8 mouse cellular contexts compared by ENCODE assay signal in the genomic region with DNA sequence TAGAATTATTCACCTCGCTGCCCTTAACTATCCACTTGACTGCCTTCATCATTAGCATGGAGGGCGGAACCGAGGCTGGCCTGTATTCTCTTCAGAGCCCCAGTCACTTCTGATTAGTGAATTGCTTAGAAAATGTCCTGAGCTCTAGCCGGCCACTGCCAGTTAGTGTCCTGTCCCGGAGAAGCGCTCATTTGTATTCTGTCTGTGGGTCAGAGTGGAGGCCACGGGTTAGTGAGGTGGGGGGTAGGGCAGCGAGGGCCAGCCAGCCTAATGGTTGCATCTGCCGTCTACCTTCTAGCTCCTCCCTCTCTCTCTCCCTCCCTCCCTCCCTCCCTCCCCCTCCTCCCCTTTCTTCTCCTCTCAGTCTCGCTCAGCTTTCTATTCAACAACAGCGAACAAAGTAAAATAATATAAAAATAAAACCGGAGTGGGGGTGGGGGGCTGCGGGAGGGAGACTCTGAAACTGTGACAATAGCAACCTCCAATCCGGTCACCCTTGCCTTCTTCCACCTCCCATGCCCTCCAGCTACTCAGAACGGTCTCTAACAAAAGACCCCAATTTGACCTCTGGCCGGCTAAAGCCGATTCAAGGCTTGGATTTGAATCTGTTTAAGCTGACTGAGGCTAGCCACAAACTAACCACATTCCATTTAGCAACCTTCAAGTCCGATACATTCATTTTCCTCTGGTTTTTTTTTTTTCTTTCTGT.
DNase-seq lines count a peak whose midpoint lies in the region; ATAC-seq and TF ChIP-seq lines count a peak whose summit lies in the region.

No protein-coding gene starts in this region.

- 3% methylated on average over 18 of the region's 18 CpGs for WGBS in heart, embryonic 13.5 days
- 5% methylated on average over 18 of the region's 18 CpGs for WGBS in cerebellum, adult 2 months
- whole genome bisulfite sequencing in forebrain, embryonic 15.5 days: under 1% methylated on average over 18 of the region's 18 CpGs
- 2% methylated on average over 18 of the region's 18 CpGs for WGBS in kidney, embryonic 14.5 days
- 4% methylated on average over 18 of the region's 18 CpGs for WGBS in liver, embryonic 14.5 days (ENCODE audit: insufficient replicate concordance)

- H3K9me3 ChIP-seq in heart, embryonic 13.5 days: peaks cover 5% of the 10 kb centered on the region; the same call in 1 of the 2 replicates
- no peaks in the 10 kb centered on the region for H3K9me3 ChIP-seq in forebrain, embryonic 15.5 days
- no peaks in the 10 kb centered on the region for H3K9me3 ChIP-seq in kidney, embryonic 14.5 days (ENCODE audit: control insufficient read depth, low read length)
- H3K9me3 ChIP-seq in liver, embryonic 14.5 days (ENCODE audit: control insufficient read depth, low read length): no peaks in the 10 kb centered on the region

- H3K4me3 ChIP-seq in heart, embryonic 13.5 days: peak overlapping the region; percentile 47
- peak overlapping the region; percentile 34 for H3K4me3 ChIP-seq in cerebellum, adult 2 months (replicated peaks; ENCODE audit: insufficient read depth, low read depth, low read length)
- H3K4me3 ChIP-seq in forebrain, embryonic 15.5 days: peak overlapping the region; percentile 41
- H3K4me3 ChIP-seq in kidney, embryonic 14.5 days (ENCODE audit: low read length): peak overlapping the region; percentile 28
- H3K4me3 ChIP-seq in liver, embryonic 14.5 days (ENCODE audit: insufficient read depth in 1 of 2, low read depth in 2 of 2, low read length in 2 of 2): peak overlapping the region; percentile 41 to 48

- no peaks in the 10 kb centered on the region for H3K27me3 ChIP-seq in heart, embryonic 13.5 days (replicated peaks)
- no peaks in the 10 kb centered on the region for H3K27me3 ChIP-seq in cerebellum, adult 2 months (ENCODE audit: control insufficient read depth, insufficient read depth, low read length)
- H3K27me3 ChIP-seq in forebrain, embryonic 15.5 days: no peaks in the 10 kb centered on the region
- no peaks in the 10 kb centered on the region for H3K27me3 ChIP-seq in kidney, embryonic 14.5 days (ENCODE audit: control insufficient read depth, insufficient read depth, low read length)
- no peaks in the 10 kb centered on the region for H3K27me3 ChIP-seq in liver, embryonic 14.5 days (ENCODE audit: control insufficient read depth, insufficient read depth, low read length)

- peak; percentile 71; the same call in 1 of the 2 replicates for ATAC-seq in heart, embryonic 13.5 days (ENCODE audit: extremely low read depth, insufficient number of reproducible peaks, low FRiP score, low TSS enrichment)
- peak; percentile 79 for ATAC-seq in forebrain, embryonic 15.5 days (replicated peaks)
- peak; percentile 87 for ATAC-seq in kidney, embryonic 14.5 days (ENCODE audit: low FRiP score, low TSS enrichment)
- ATAC-seq in liver, embryonic 14.5 days (ENCODE audit: insufficient read depth): peak; percentile 76

- H3K4me1 ChIP-seq in heart, embryonic 13.5 days: peaks cover 28% of the 10 kb centered on the region
- no peaks in the 10 kb centered on the region for H3K4me1 ChIP-seq in cerebellum, adult 2 months (ENCODE audit: control insufficient read depth, insufficient read depth, low read length)
- H3K4me1 ChIP-seq in forebrain, embryonic 15.5 days: peaks cover 13% of the 10 kb centered on the region
- peaks cover 15% of the 10 kb centered on the region; the same call in 1 of the 2 replicates for H3K4me1 ChIP-seq in kidney, embryonic 14.5 days (ENCODE audit: control insufficient read depth, insufficient read depth, low read length)
- H3K4me1 ChIP-seq in liver, embryonic 14.5 days (replicated peaks; ENCODE audit: control insufficient read depth in 2 of 2, insufficient read depth in 2 of 2, low read length in 1 of 2): peaks cover 6 to 14% of the 10 kb centered on the region in 2 experiments; a peak in 3 of 4 replicates

- no peaks in the 10 kb centered on the region for H3K36me3 ChIP-seq in heart, embryonic 13.5 days
- H3K36me3 ChIP-seq in forebrain, embryonic 15.5 days: no peaks in the 10 kb centered on the region
- H3K36me3 ChIP-seq in kidney, embryonic 14.5 days (ENCODE audit: control insufficient read depth, insufficient read depth, low read length): no peaks in the 10 kb centered on the region
- H3K36me3 ChIP-seq in liver, embryonic 14.5 days (replicated peaks; ENCODE audit: control insufficient read depth, insufficient read depth, low read depth): no peaks in the 10 kb centered on the region

- TF ChIP-seq CTCF in cerebellum, adult 2 months (IDR thresholded peaks at IDR 0.05; ENCODE audit: borderline replicate concordance, insufficient read depth, low read depth, low read length): no peak
- no peak for TF ChIP-seq CTCF in liver, embryonic 14.5 days (IDR thresholded peaks at IDR 0.05; ENCODE audit: low read depth)

- no peak for TF ChIP-seq POLR2A in cerebellum, adult 2 months (IDR thresholded peaks at IDR 0.05; ENCODE audit: borderline replicate concordance, insufficient read depth, low read length)

- TF ChIP-seq EP300 in liver, embryonic 14.5 days (IDR thresholded peaks at IDR 0.05; ENCODE audit: low read depth): no peak

- intact Hi-C loops in heart, postnatal 25 days (cut with DNase I): no loop called here

- peak overlapping the region; percentile 72 for H3K9ac ChIP-seq in heart, embryonic 13.5 days
- peak overlapping the region; percentile 38 for H3K9ac ChIP-seq in forebrain, embryonic 15.5 days (replicated peaks)
- H3K9ac ChIP-seq in kidney, embryonic 14.5 days (ENCODE audit: low read depth, low read length): 0 out of 2 replicates have a peak overlapping the region, but pooled peaks have one; percentile 23
- H3K9ac ChIP-seq in liver, embryonic 14.5 days (replicated peaks): peak overlapping the region; percentile 53

- peak overlapping the region; percentile 64 for H3K4me2 ChIP-seq in heart, embryonic 13.5 days
- peak overlapping the region; percentile 57 for H3K4me2 ChIP-seq in forebrain, embryonic 15.5 days (replicated peaks)
- H3K4me2 ChIP-seq in kidney, embryonic 14.5 days (replicated peaks; ENCODE audit: low read depth, low read length): peak overlapping the region; percentile 48
- H3K4me2 ChIP-seq in liver, embryonic 14.5 days (ENCODE audit: low read depth): peak overlapping the region; percentile 67

- H3K27ac ChIP-seq in heart, embryonic 13.5 days (replicated peaks): peak overlapping the region; percentile 29; the same call in 1 of the 2 replicates
- no peak overlapping the region for H3K27ac ChIP-seq in cerebellum, adult 2 months (ENCODE audit: insufficient read depth, low read length)
- peak overlapping the region; percentile 65 for H3K27ac ChIP-seq in forebrain, embryonic 15.5 days (replicated peaks)
- H3K27ac ChIP-seq in kidney, embryonic 14.5 days (ENCODE audit: low read depth, low read length): peak overlapping the region; percentile 77
- H3K27ac ChIP-seq in liver, embryonic 14.5 days: no peak overlapping the region

- DNase-seq in heart, postnatal 25 days (ENCODE audit: low spot score): no peak
- peak; percentile 25 to 45 for DNase-seq in cerebellum, adult 2 months
- no peak for DNase-seq in liver, embryonic 14.5 days (ENCODE audit: low read depth in 3 of 3, low spot score in 3 of 3)
- DNase-seq in retina, postnatal 7 days (ENCODE audit: low read depth, low spot score): peak; percentile 43
- no peak for DNase-seq in natural killer cell, adult 2 months (ENCODE audit: low spot score in 2 of 2)

Comparison
In these comparisons a context has a peak if more than half of its experiments do, and no peak if none do; other contexts are left out.
1. H3K27ac ChIP-seq: peak in heart, embryonic 13.5 days (single experiment), forebrain, embryonic 15.5 days (single experiment) and kidney, embryonic 14.5 days (single experiment); none in cerebellum, adult 2 months (single experiment) and liver, embryonic 14.5 days (single experiment).
2. DNase-seq: peak in cerebellum, adult 2 months (2 of 2) and retina, postnatal 7 days (single experiment); none in heart, postnatal 25 days (single experiment), liver, embryonic 14.5 days (0 of 3) and natural killer cell, adult 2 months (0 of 2).
3. Peak in every context shown above with its lines, with median percentiles within 50 percentile points of each other: ATAC-seq, H3K4me2 ChIP-seq, H3K4me3 ChIP-seq and H3K9ac ChIP-seq.